Mouse (Mus musculus) liver, adult 2 months (tissue): Measurements from ENCODE around the gene Sec61a1. TPM values are rescaled to one million over a fixed set of nuclear protein-coding genes. Genes with fewer than 3 reads are reported as not detected.

Experiments used
- DNase-seq: peaks from one replicate; pipeline ENCODE4 v3.0.0-alpha.2; 2011; ENCODE audit warnings: low read depth, low spot score; ENCODE audit errors: extremely low read depth
- H3K27ac ChIP-seq: fragments of 200-500 bp; replicated peaks from 2 replicates; pipeline ENCODE4 v1.5.1; 2012; ENCODE audit warnings: low read depth, mild to moderate bottlenecking, control low read depth, inconsistent platforms, low read length; ENCODE audit not compliant: insufficient read depth
- H3K27me3 ChIP-seq: fragments of 200-500 bp; 2 replicates; pipeline ENCODE4 v1.6.1; 2012; ENCODE audit warnings: mild to moderate bottlenecking, moderate library complexity, low read length, inconsistent platforms; ENCODE audit not compliant: control insufficient read depth, insufficient read depth
- H3K36me3 ChIP-seq: fragments of 200-500 bp; 2 replicates; pipeline ENCODE4 v1.6.1; 2012; ENCODE audit warnings: low read length, inconsistent platforms; ENCODE audit not compliant: control insufficient read depth, insufficient read depth
- H3K4me1 ChIP-seq: fragments of 200-500 bp; 2 replicates; pipeline ENCODE4 v1.6.1; 2011; ENCODE audit warnings: low read length; ENCODE audit not compliant: control insufficient read depth, insufficient read depth
- H3K4me3 ChIP-seq: fragments of 200-500 bp; 2 replicates; pipeline ENCODE4 v1.5.1; 2011; ENCODE audit warnings: low read depth, mild to moderate bottlenecking, control low read depth, low read length, moderate library complexity; ENCODE audit not compliant: insufficient read depth
- H3K79me2 ChIP-seq: fragments of 200-500 bp; 2 replicates; pipeline ENCODE4 v1.6.1; 2012; ENCODE audit warnings: inconsistent platforms, mild to moderate bottlenecking, low read length, moderate library complexity; ENCODE audit not compliant: control insufficient read depth, insufficient read depth
- H3K9ac ChIP-seq: fragments of 200-500 bp; 2 replicates; pipeline ENCODE4 v1.6.1; 2012; ENCODE audit warnings: low read depth, mild to moderate bottlenecking, control low read depth, inconsistent platforms, low read length
- CTCF ChIP-seq: fragments of 200-500 bp; IDR thresholded peaks from 2 replicates; pipeline ENCODE4 v1.5.1; 2011; ENCODE audit warnings: low read depth, low read length, control low read depth
- POLR2A ChIP-seq: fragments of 200-500 bp; IDR thresholded peaks from 2 replicates; pipeline ENCODE4 v1.6.1; 2011; ENCODE audit warnings: low read length, control low read depth; ENCODE audit not compliant: insufficient read depth; ENCODE audit errors: extremely low read depth
- WGBS: fragments of 180-500 bp; shearing (Covaris S2); methylation state at CpG from one replicate; pipeline ENCODE4 v1.1.7; 2018; 5-methylcytosine and 5-hydroxymethylcytosine counted together
- polyA plus RNA-seq: library from polyadenylated mRNA; depleted of rRNA; stranded (reverse); fragments of >200 nt; gene quantifications from 2 replicates; pipeline ENCODE4 v1.2.3, GENCODE M21; 2012
- total RNA-seq: library from RNA; depleted of rRNA; stranded (reverse); fragments of >200 nt; gene quantifications from 2 replicates; pipeline ENCODE4 v1.2.3, GENCODE M21; 2014

The Sec61a1 gene
- total and polyA plus RNA-seq, 2 experiments = 145 to 340 TPM

- H3K27me3 ChIP-seq = no peaks in the 10 kb centered on the region
- H3K9ac ChIP-seq = no peak overlapping the region
- H3K4me1 ChIP-seq = no peaks in the 10 kb centered on the region
- DNase-seq = no peak
- no peak overlapping the region for H3K27ac ChIP-seq
- H3K36me3 ChIP-seq = no peaks in the 10 kb centered on the region
- TF ChIP-seq POLR2A (no peak), CTCF (no peak)
- H3K79me2 ChIP-seq = no peaks in the 10 kb centered on the region
- no peak overlapping the region for H3K4me3 ChIP-seq
- 57% methylated on average over 11 of the region's 11 CpGs for WGBS
These were observed 26.1 kb upstream of the Sec61a1 start for GRCm38 (mm10) chr6:88544644-88545396.

DNA sequence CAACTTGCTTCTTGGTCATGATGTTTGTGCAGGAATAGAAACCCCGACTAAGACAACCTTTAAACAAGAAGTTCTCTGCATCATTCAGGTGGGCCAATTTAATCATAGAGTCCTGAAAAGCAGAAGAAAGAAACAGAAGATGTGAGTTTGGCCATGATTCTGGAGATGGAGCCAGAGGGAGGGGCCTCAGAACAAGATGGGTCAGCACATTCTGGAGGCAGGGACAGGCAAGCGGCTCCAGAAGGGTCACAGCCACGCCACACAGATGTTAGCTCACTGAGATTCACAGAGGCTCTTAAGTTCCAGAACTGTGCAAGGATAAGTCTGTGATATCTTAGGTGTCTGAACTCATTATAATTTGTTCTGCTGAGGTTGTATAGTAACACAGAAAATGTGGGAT, 25.5 kb upstream of the Sec61a1 start:
- Histone ChIP-seq H3K4me1 (no peaks in the 10 kb centered on the region), H3K9ac (no peak overlapping the region), H3K79me2 (no peaks in the 10 kb centered on the region), H3K27me3 (no peaks in the 10 kb centered on the region), H3K27ac (no peak overlapping the region), H3K4me3 (no peak overlapping the region), H3K36me3 (no peaks in the 10 kb centered on the region)
- no peak for DNase-seq
- 81% methylated on average over 3 of the region's 3 CpGs for WGBS
- no peak for TF ChIP-seq CTCF
- no peak for TF ChIP-seq POLR2A

GRCm38 (mm10) chr6:88540093-88540755, 21.5 kb upstream of the Sec61a1 start:
- TF ChIP-seq POLR2A (no peak), CTCF (no peak)
- Histone ChIP-seq H3K4me1 (no peaks in the 10 kb centered on the region), H3K4me3 (no peak overlapping the region), H3K9ac (no peak overlapping the region), H3K79me2 (no peaks in the 10 kb centered on the region), H3K36me3 (no peaks in the 10 kb centered on the region), H3K27me3 (no peaks in the 10 kb centered on the region), H3K27ac (no peak overlapping the region)
- WGBS = 84% methylated on average over 2 of the region's 2 CpGs
- DNase-seq = no peak

- no peak overlapping the region for H3K4me3 ChIP-seq
- H3K9ac ChIP-seq = no peak overlapping the region
- H3K27me3 ChIP-seq = no peaks in the 10 kb centered on the region
- no peaks in the 10 kb centered on the region for H3K4me1 ChIP-seq
- H3K79me2 ChIP-seq = no peaks in the 10 kb centered on the region
- TF ChIP-seq CTCF (no peak), POLR2A (no peak)
- DNase-seq = no peak
- H3K36me3 ChIP-seq = no peaks in the 10 kb centered on the region
- no peak overlapping the region for H3K27ac ChIP-seq
These were observed 11.6 kb upstream of the Sec61a1 start for GRCm38 (mm10) chr6:88530306-88530705.

DNA sequence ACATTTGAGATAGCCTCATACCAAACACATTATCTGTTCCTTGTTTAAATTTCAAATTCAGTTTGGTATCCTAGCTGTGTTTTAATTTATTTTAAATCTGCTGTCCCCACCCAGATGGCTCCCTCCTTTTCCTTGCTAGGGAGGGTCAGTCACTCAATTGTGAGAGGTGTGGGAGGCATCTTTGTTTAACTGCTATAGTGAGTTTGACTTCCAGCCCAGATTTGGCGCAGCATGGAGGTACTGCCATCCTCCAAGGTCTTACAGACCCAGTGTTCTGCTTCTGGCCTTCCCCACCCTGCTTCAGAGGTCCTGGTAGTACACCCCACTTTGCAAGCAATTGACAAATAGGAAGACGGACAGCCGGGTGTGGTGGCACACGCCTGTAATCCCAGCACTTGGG, 5.4 kb upstream of the Sec61a1 start:
- 94% methylated on average over 4 of the region's 4 CpGs for WGBS
- H3K4me3 ChIP-seq = no peak overlapping the region

GRCm38 (mm10) chr6:88523451-88523850, 4.7 kb upstream of the Sec61a1 start:
- peaks cover 2% of the 10 kb centered on the region for H3K4me1 ChIP-seq
- H3K79me2 ChIP-seq = peaks cover under 1% of the 10 kb centered on the region; the same call in 1 of the 2 replicates
- no peak overlapping the region for H3K27ac ChIP-seq
- 96% methylated on average over 3 of the region's 3 CpGs for WGBS
- TF ChIP-seq POLR2A = no peak
- TF ChIP-seq CTCF = no peak
- no peak overlapping the region for H3K4me3 ChIP-seq
- no peaks in the 10 kb centered on the region for H3K27me3 ChIP-seq
- DNase-seq = no peak
- no peaks in the 10 kb centered on the region for H3K36me3 ChIP-seq
- H3K9ac ChIP-seq = no peak overlapping the region

More for the DNA sequence above, 5.4 kb upstream of the Sec61a1 start:
- H3K4me1 ChIP-seq = peaks cover 2% of the 10 kb centered on the region
- no peak for DNase-seq
- H3K79me2 ChIP-seq = no peaks in the 10 kb centered on the region
- H3K27ac ChIP-seq = no peak overlapping the region
- no peaks in the 10 kb centered on the region for H3K27me3 ChIP-seq
- TF ChIP-seq POLR2A (no peak), CTCF (no peak)
- no peaks in the 10 kb centered on the region for H3K36me3 ChIP-seq
- H3K9ac ChIP-seq = no peak overlapping the region
